Mouse (Mus musculus) spleen, adult 2 months (tissue): ENCODE measurements at regions not wholly inside any gene's neighbourhood (a gene's known extent, or its start where the extent isn't known, plus 50 kb on each side); places are given as distances from the start of the nearest gene placed in this dataset.

Experiments used
- DNase-seq, 2 experiments: peaks; one replicate each; pipeline versions ENCODE4 v3.0.0 to v3.0.0-alpha.2; 2012 to 2021; ENCODE audit warnings: low spot score in 2 of 2, low read depth in 1 of 2
- H3K27ac ChIP-seq: fragments of 200-500 bp; 2 replicates; pipeline ENCODE4 v1.5.1; 2012; ENCODE audit warnings: low read length, inconsistent platforms; ENCODE audit not compliant: insufficient read depth
- H3K27me3 ChIP-seq: fragments of 200-500 bp; 2 replicates; pipeline ENCODE4 v1.6.1; 2012; ENCODE audit warnings: mild to moderate bottlenecking, moderate library complexity, low read length, inconsistent platforms; ENCODE audit not compliant: control insufficient read depth, insufficient read depth
- H3K36me3 ChIP-seq: fragments of 200-500 bp; 2 replicates; pipeline ENCODE4 v1.6.1; 2012; ENCODE audit warnings: mild to moderate bottlenecking, low read length, inconsistent platforms; ENCODE audit not compliant: control insufficient read depth, insufficient read depth
- H3K4me1 ChIP-seq: fragments of 200-500 bp; 2 replicates; pipeline ENCODE4 v1.6.1; 2011; ENCODE audit warnings: inconsistent platforms; ENCODE audit not compliant: control insufficient read depth, insufficient read depth, insufficient read length
- H3K4me3 ChIP-seq: fragments of 200-500 bp; 2 replicates; pipeline ENCODE4 v1.5.1; 2011; ENCODE audit warnings: mild to moderate bottlenecking, inconsistent platforms; ENCODE audit not compliant: insufficient read depth, insufficient read length; ENCODE audit errors: extremely low read depth
- CTCF ChIP-seq: fragments of 200-500 bp; IDR thresholded peaks from 2 replicates; pipeline ENCODE4 v1.5.1; 2011; ENCODE audit warnings: mild to moderate bottlenecking, inconsistent platforms; ENCODE audit not compliant: insufficient read depth, insufficient read length, insufficient replicate concordance; ENCODE audit errors: extremely low read depth
- POLR2A ChIP-seq: fragments of 200-500 bp; IDR thresholded peaks from 2 replicates; pipeline ENCODE4 v1.6.1; 2011; ENCODE audit warnings: low read depth, low read length, inconsistent platforms
- WGBS: fragments of 180-500 bp; shearing (Covaris S2); methylation state at CpG from one replicate; pipeline ENCODE4 v1.1.7; 2018; 5-methylcytosine and 5-hydroxymethylcytosine counted together

DNA sequence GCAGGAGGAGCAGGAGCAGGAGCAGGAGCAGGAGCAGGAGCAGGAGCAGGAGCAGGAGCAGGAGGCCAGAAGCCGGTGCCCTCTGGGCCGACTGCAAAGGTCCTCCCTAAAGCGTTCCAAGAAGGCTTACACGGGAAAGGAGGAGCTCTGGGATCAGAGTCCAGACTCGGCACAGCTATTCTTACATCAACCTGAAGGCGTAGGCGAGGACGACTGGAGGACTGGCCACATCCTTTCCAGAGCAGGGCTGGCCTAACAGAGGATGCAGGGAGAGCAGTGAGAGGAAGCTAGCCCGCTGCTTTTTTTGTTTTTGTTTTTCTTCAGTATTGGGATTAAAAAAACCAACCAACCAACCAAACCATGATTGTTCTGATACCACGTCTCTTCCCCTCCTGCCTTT, 151.5 kb upstream of the Ctnnb1 start:
- DNase-seq, result no peak
- Histone ChIP-seq H3K4me3 (no peak overlapping the region), H3K36me3 (no peaks in the 10 kb centered on the region), H3K27me3 (no peaks in the 10 kb centered on the region), H3K4me1 (peaks cover 2% of the 10 kb centered on the region; the same call in 1 of the 2 replicates), H3K27ac (no peak overlapping the region)
- 59% methylated on average over 10 of the region's 10 CpGs for WGBS
- TF ChIP-seq CTCF, result no peak
- no peak for TF ChIP-seq POLR2A

- WGBS, result 68% methylated on average over 2 of the region's 2 CpGs
- Histone ChIP-seq H3K27ac (no peak overlapping the region), H3K4me3 (no peak overlapping the region), H3K4me1 (peaks cover 2% of the 10 kb centered on the region; the same call in 1 of the 2 replicates), H3K27me3 (no peaks in the 10 kb centered on the region), H3K36me3 (no peaks in the 10 kb centered on the region)
- TF ChIP-seq POLR2A (no peak), CTCF (no peak)
- DNase-seq, result no peak
Observed at GRCm38 (mm10) chr9:120778423-120778822, 150.6 kb upstream of the Ctnnb1 start.

- TF ChIP-seq CTCF, result no peak
- no peak for TF ChIP-seq POLR2A
- no peak overlapping the region for H3K4me3 ChIP-seq
- no peak overlapping the region for H3K27ac ChIP-seq
- H3K27me3 ChIP-seq, result no peaks in the 10 kb centered on the region
- 86% methylated on average over 5 of the region's 5 CpGs for WGBS
- DNase-seq, result no peak
- no peaks in the 10 kb centered on the region for H3K36me3 ChIP-seq
- peaks cover 2% of the 10 kb centered on the region; the same call in 1 of the 2 replicates for H3K4me1 ChIP-seq
Observed at GRCm38 (mm10) chr9:120794210-120794609, 134.8 kb upstream of the Ctnnb1 start.

DNA sequence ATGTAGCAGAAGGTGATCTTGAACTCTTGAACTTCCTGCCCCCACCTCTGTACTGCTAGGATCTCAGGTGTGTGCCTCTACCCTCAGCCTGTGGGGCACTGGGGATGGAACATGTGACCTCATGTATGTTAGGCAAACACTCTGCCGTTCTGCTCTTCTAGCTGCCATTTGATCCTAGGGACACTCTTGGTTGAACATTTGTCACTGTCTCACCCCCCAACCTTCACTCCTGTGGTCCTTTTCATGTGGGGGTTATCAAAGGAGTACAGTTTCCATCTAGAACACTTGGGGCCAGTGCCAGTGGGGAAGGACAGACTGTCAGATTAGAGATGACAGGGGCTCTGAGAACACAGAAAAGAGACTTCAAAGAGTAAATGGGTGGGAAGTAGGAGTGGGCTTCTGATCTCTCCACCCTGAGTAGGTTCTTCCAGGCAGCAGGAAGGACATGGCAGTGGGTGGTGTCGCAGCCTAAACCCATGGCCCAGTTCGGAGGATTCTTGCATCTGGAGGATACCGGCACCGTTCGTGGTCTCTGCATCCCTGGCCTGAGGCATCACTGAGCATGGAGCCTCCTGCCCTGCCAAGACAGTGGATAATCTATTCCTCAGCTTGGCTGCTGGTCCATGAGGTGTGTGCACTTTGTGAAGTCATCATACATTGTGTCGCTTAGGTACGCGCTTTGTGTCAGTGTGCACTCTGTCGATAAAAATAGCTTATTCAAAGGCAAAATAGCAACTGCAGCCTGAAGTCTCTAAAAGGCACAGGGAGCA, 132.7 kb upstream of the Ctnnb1 start:
- peaks cover 2% of the 10 kb centered on the region; the same call in 1 of the 2 replicates for H3K4me1 ChIP-seq
- no peaks in the 10 kb centered on the region for H3K36me3 ChIP-seq
- WGBS, result 76% methylated on average over 10 of the region's 10 CpGs
- no peaks in the 10 kb centered on the region for H3K27me3 ChIP-seq
- TF ChIP-seq POLR2A (no peak), CTCF (no peak)
- no peak overlapping the region for H3K4me3 ChIP-seq
- peak in 1 of 2 experiments; percentile 37 for DNase-seq
- H3K27ac ChIP-seq, result no peak overlapping the region

GRCm38 (mm10) chr9:120797996-120798663, 130.9 kb upstream of the Ctnnb1 start:
- Histone ChIP-seq H3K36me3 (no peaks in the 10 kb centered on the region), H3K4me3 (no peak overlapping the region), H3K27ac (no peak overlapping the region), H3K27me3 (no peaks in the 10 kb centered on the region), H3K4me1 (peaks cover 2% of the 10 kb centered on the region; the same call in 1 of the 2 replicates)
- DNase-seq, result no peak
- 89% methylated on average over 10 of the region's 10 CpGs for WGBS
- TF ChIP-seq POLR2A, result no peak

GRCm38 (mm10) chr9:120798901-120799300, 130.1 kb upstream of the Ctnnb1 start:
- DNase-seq, result no peak

GRCm38 (mm10) chr9:120802646-120803045, 126.4 kb upstream of the Ctnnb1 start:
- H3K4me3 ChIP-seq, result no peak overlapping the region
- WGBS, result 90% methylated on average over 4 of the region's 4 CpGs
- H3K27me3 ChIP-seq, result no peaks in the 10 kb centered on the region
- no peaks in the 10 kb centered on the region for H3K36me3 ChIP-seq
- no peaks in the 10 kb centered on the region for H3K4me1 ChIP-seq
- no peak overlapping the region for H3K27ac ChIP-seq
- no peak for DNase-seq
- TF ChIP-seq CTCF (no peak), POLR2A (no peak)

More at GRCm38 (mm10) chr9:120798901-120799300, 130.1 kb upstream of the Ctnnb1 start:
- Histone ChIP-seq H3K4me1 (peaks cover 2% of the 10 kb centered on the region; the same call in 1 of the 2 replicates), H3K27me3 (no peaks in the 10 kb centered on the region), H3K27ac (no peak overlapping the region), H3K36me3 (no peaks in the 10 kb centered on the region), H3K4me3 (no peak overlapping the region)
- WGBS, result 68% methylated on average over 12 of the region's 12 CpGs
- TF ChIP-seq POLR2A, result no peak
- TF ChIP-seq CTCF, result no peak
